Mouse (Mus musculus) hindbrain, embryonic 13.5 days (tissue): ENCODE measurements around the gene Gins2. TPM values are rescaled to one million over a fixed set of nuclear protein-coding genes. Genes with fewer than 3 reads are reported as not detected.
A peak's percentile ranks its signal among the peaks of the same experiment; 100 is the strongest.

Source experiments
- ATAC-seq: fragments of 200-750 bp; cut with Nextera tagmentation; 2 replicates; pipeline ENCODE4 v1.8.0; 2017; ENCODE audit warnings: moderate TSS enrichment; ENCODE audit not compliant: low FRiP score
- H3K27ac ChIP-seq: fragments of 300-500 bp; sonication (generic); 2 replicates; pipeline ENCODE4 v1.5.1; 2015; ENCODE audit warnings: inconsistent platforms, mild to moderate bottlenecking, moderate library complexity
- H3K27me3 ChIP-seq: fragments of 300-500 bp; sonication (generic); 2 replicates; pipeline ENCODE4 v1.6.1; 2015; ENCODE audit warnings: mild to moderate bottlenecking, inconsistent platforms
- H3K36me3 ChIP-seq: fragments of 300-500 bp; sonication (generic); 2 replicates; pipeline ENCODE4 v1.6.1; 2015; ENCODE audit warnings: mild to moderate bottlenecking, inconsistent platforms
- H3K4me1 ChIP-seq: fragments of 300-500 bp; sonication (generic); replicated peaks from 2 replicates; pipeline ENCODE4 v1.6.1; 2015; ENCODE audit warnings: inconsistent platforms
- H3K4me2 ChIP-seq: fragments of 300-500 bp; sonication (generic); 2 replicates; pipeline ENCODE4 v1.6.1; 2015; ENCODE audit warnings: inconsistent platforms, mild to moderate bottlenecking, moderate library complexity
- H3K4me3 ChIP-seq: fragments of 300-500 bp; sonication (generic); 2 replicates; pipeline ENCODE4 v1.5.1; 2015; ENCODE audit warnings: mild to moderate bottlenecking, inconsistent platforms
- H3K9ac ChIP-seq: fragments of 300-500 bp; sonication (generic); 2 replicates; pipeline ENCODE4 v1.6.1; 2015; ENCODE audit warnings: mild to moderate bottlenecking, inconsistent platforms
- H3K9me3 ChIP-seq: fragments of 300-500 bp; sonication (generic); 2 replicates; pipeline ENCODE4 v1.6.1; 2016; ENCODE audit warnings: inconsistent platforms
- WGBS: fragments of 180-500 bp; shearing (Covaris S2); methylation state at CpG from one replicate; pipeline ENCODE4 v1.1.7; 2015; 5-methylcytosine and 5-hydroxymethylcytosine counted together
- polyA plus RNA-seq: library from polyadenylated mRNA; unstranded; fragments of >200 nt; fragmentation: Nextera tagmentation; extraction: Ambion mirVana; gene quantifications from 2 replicates; pipeline ENCODE4 v1.2.1, GENCODE M21; 2015

The Gins2 gene
- polyA plus RNA-seq, 1 experiment from 2014 or later, result 23.1 TPM

DNA sequence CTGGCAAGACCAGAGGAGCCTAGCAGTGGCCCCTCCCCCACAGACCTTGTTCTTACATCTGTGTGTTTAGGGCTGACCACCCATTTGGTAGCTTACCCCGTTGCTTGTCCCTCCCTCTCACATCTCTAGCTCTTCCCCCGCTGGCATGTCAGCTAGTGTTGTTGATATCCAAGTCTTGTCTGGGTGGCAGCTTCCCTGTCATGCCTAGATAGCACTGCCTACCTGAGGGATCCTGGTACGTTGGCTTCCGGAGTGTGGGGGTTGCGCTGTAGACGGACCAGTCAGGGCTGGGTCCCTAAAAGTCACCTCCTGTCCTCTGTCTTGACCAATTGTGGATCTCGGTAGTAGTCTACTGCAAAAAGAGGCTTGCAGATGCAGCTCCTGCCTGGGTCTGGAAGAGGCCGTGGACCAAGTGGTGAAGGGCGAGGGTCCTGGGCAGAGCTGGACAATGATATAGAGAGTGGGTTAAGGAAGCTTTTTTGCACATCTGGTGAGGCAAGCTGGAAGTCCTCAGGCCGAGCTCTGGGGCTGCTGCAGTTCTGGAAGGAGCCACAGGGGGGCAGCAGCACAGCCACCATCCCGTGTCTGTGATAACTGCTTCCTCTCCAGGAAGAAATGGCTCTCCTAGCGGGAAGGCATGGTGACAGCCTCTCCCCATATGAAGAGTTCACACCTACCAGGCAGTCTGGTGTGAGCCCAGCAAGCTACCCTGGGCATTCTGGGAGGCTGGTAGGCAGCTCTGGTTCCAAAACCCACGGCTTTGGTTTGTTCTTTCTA lies 19.0 kb downstream of the Gins2 start:
- H3K9me3 ChIP-seq, result no peaks in the 10 kb centered on the region
- H3K4me1 ChIP-seq, result peaks cover 43% of the 10 kb centered on the region
- 57% methylated on average over 13 of the region's 13 CpGs for WGBS
- peaks cover 84% of the 10 kb centered on the region for H3K36me3 ChIP-seq
- ATAC-seq, result no peak
- no peak overlapping the region for H3K9ac ChIP-seq
- no peak overlapping the region for H3K4me2 ChIP-seq
- H3K27me3 ChIP-seq, result no peaks in the 10 kb centered on the region
- 0 out of 2 replicates have a peak overlapping the region, but pooled peaks have one; percentile 50 for H3K27ac ChIP-seq
- no peak overlapping the region for H3K4me3 ChIP-seq

DNA sequence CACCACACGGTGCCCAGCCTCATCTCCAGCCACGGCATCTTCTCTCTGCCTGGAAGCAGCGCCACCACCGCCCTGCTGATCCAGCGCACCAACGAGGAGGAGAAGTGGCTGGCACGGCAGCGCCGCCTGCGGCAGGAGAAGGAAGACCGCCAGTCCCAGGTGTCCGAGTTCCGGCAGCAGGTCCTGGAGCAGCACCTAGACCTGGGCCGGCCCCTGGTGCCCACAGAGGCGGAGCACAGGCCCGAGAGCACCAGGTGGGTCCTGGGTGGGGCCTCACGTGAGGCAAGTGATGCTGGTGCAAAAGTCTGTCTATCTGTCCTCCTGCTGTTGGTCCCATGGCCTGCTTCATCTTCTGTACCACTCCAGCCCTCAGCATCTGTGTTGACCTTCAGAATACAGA lies 20.0 kb downstream of the Gins2 start:
- Histone ChIP-seq H3K9ac (no peak overlapping the region), H3K4me3 (no peak overlapping the region), H3K4me2 (no peak overlapping the region), H3K36me3 (peaks cover 74% of the 10 kb centered on the region), H3K27me3 (no peaks in the 10 kb centered on the region), H3K27ac (no peak overlapping the region), H3K9me3 (no peaks in the 10 kb centered on the region), H3K4me1 (peaks cover 49% of the 10 kb centered on the region)
- no peak for ATAC-seq
- WGBS, result 97% methylated on average over 17 of the region's 17 CpGs

DNA sequence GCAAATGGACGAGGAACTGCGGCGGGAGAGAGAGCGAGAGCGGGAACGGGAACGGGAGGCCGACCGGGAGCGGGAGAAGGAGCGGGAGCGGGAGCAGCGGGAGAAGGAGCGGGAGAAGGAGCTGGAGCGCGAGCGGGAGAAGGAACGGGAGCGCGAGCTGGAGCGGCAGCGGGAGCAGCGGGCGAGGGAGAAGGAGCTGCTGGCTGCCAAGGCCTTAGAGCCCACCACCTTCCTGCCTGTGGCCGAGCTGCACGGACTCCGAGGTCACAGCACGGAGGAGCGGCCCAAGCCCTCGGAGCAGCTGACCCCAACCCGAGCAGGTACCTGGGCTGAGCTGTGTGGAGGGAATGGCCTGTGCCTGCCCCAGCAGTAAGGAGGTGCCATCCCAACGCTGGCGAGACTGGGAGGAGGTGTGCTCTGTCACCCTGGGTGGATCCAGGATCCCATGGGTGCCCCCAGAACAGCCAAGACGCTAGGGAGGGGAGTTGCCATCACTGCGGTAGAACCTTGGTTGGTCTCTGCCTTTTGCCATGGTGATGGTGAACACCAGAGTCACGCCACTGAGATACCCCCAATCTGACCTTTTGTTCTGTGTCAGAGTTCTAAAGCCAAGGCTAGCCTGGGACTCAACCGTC lies 20.8 kb downstream of the Gins2 start:
- Histone ChIP-seq H3K4me2 (no peak overlapping the region), H3K36me3 (peaks cover 65% of the 10 kb centered on the region), H3K9ac (no peak overlapping the region), H3K4me1 (peaks cover 51% of the 10 kb centered on the region), H3K27ac (peak overlapping the region; percentile 30; the same call in 1 of the 2 replicates), H3K27me3 (no peaks in the 10 kb centered on the region), H3K4me3 (no peak overlapping the region), H3K9me3 (no peaks in the 10 kb centered on the region)
- ATAC-seq, result no peak
- WGBS, result 96% methylated on average over 37 of the region's 37 CpGs

DNA sequence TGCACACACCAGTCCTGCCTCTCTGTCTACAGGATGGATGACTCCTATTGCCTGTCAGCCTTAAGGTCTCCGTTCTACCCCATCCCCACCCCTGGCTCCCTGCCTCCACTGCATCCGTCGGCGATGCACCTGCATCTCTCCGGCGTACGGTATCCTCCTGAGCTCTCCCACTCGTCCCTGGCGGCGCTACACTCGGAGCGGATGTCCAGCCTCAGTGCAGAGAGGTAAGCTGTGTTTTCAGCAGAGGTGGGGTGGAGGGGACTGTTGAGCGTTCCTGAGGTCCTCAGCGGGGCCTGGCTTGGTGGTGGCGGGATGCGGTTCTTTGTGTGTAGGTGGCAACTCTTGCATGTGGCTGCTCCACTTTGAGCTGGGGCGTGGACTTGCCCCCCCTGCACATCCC lies 21.4 kb downstream of the Gins2 start:
- no peak overlapping the region for H3K4me3 ChIP-seq
- no peak overlapping the region for H3K4me2 ChIP-seq
- 95% methylated on average over 17 of the region's 17 CpGs for WGBS
- peak overlapping the region; percentile 43; the same call in 1 of the 2 replicates for H3K9ac ChIP-seq
- no peaks in the 10 kb centered on the region for H3K9me3 ChIP-seq
- H3K36me3 ChIP-seq, result peaks cover 60% of the 10 kb centered on the region
- H3K4me1 ChIP-seq, result peaks cover 56% of the 10 kb centered on the region
- no peak for ATAC-seq
- peak overlapping the region; percentile 90; the same call in 1 of the 2 replicates for H3K27ac ChIP-seq
- H3K27me3 ChIP-seq, result no peaks in the 10 kb centered on the region

DNA sequence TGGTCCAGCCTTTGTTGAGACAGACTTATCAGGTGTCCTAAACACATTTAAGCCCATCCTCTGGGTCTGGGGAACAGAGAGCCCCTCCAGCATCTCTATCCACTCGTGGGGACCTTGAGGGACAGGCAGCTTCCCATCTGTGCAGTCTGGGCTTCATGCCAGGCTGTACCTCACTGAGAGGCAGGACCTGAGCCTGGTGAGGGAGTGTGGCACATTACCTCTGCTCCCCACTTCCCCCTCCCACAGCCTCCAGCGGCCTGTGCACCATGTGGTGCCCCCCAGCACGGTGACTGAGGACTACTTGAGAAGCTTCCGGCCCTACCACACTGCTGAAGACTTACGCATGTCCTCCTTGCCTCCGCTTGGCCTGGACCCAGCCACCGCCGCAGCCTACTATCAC lies 22.4 kb downstream of the Gins2 start:
- 74% methylated on average over 8 of the region's 8 CpGs for WGBS

DNA sequence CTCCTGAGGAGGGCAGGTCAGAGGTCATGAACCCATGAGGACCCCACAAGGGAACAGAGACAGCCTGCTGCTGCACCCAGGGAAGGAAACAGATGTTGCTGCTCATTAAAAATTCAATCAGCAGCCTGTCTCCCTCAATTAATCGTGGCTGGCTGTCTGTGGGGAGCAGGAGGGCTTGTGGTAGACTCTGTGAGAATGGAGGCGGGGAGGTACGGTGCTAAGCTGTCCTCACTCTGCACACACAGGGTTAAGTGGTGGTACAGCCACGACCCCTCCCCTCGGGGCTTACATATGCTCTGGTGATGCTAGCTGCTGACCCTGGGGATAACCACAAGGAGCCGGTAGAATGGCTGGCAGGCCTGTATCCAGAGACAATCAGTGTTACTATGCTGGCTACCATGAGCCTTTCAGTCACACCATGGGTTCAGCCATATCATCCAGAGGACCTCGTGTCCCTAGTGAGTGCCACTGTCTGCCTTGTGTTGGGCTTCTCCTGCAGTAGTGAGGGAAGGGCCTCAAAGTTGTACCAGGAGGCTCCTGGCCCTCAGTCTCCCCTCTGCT lies 23.9 kb downstream of the Gins2 start:
- no peaks in the 10 kb centered on the region for H3K27me3 ChIP-seq
- no peak overlapping the region for H3K4me2 ChIP-seq
- ATAC-seq, result 0 out of 2 replicates have a peak, but pooled peaks have one; percentile 19
- H3K9me3 ChIP-seq, result no peaks in the 10 kb centered on the region
- WGBS, result 11% methylated on average over 7 of the region's 7 CpGs
- peaks cover 71% of the 10 kb centered on the region for H3K4me1 ChIP-seq
- peak overlapping the region; percentile 90 for H3K27ac ChIP-seq
- H3K9ac ChIP-seq, result peak overlapping the region; percentile 53; the same call in 1 of the 2 replicates
- H3K36me3 ChIP-seq, result peaks cover 36% of the 10 kb centered on the region
- H3K4me3 ChIP-seq, result no peak overlapping the region

More for the DNA sequence above, 22.4 kb downstream of the Gins2 start:
- H3K9me3 ChIP-seq, result no peaks in the 10 kb centered on the region
- no peak overlapping the region; the same call in 1 of the 2 replicates for H3K9ac ChIP-seq
- no peaks in the 10 kb centered on the region for H3K27me3 ChIP-seq
- peak overlapping the region; percentile 90 for H3K27ac ChIP-seq
- peaks cover 65% of the 10 kb centered on the region for H3K4me1 ChIP-seq
- ATAC-seq, result no peak
- no peak overlapping the region for H3K4me3 ChIP-seq
- peaks cover 49% of the 10 kb centered on the region for H3K36me3 ChIP-seq
- no peak overlapping the region for H3K4me2 ChIP-seq

DNA sequence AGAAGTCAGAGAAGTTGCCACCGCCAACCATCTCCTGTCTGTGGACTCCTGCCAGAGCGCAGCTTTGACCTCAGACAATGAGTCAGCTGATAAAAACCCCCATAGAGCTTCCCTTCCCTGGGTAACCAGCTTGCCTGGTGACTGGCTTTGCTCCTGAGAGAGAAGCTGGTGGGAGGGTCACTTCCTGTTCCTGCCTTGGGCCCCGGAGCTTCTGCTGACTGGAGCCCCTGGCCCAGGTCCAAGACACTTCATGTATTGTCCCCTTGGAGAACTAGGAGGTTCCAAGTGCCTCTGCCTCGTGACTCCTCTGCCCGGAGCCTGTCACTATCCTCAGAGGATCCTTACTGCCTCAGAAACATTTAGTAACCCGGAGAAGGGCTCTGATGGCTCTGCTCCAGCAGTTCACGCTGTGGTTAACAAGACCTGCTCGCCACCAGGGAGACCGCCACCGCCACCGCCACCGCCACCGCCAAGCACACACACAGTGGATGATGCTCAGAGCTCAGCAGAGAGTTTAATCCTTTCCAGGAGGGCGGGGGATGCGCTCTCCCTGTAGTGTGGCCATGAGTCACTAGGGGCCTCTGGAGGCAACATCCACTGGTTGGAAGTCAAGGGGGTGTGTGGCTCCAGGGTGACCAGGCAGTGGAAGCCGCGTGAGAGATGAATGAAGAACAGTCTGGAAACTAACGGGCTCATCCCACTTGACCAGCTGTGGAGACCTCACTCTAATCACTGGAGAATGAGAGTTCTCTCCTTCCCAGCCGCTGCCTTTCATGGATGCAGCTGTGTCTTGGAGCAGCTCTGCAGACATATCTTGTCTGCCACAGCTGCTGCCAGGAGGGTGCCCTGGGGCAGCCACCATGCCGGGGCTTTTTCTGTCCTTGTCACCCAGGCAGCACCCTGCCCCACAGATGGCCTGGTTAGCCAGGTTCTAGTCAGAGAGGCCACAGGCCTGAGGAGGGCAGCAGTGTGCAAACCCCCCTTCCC lies 25.0 kb downstream of the Gins2 start:
- Histone ChIP-seq H3K27me3 (no peaks in the 10 kb centered on the region), H3K4me2 (peak overlapping the region; percentile 26), H3K36me3 (peaks cover 29% of the 10 kb centered on the region), H3K4me3 (no peak overlapping the region), H3K4me1 (peaks cover 82% of the 10 kb centered on the region), H3K27ac (peak overlapping the region; percentile 90), H3K9me3 (no peaks in the 10 kb centered on the region), H3K9ac (peak overlapping the region; percentile 56)
- WGBS, result 13% methylated on average over 20 of the region's 20 CpGs
- peak; percentile 41 for ATAC-seq

DNA sequence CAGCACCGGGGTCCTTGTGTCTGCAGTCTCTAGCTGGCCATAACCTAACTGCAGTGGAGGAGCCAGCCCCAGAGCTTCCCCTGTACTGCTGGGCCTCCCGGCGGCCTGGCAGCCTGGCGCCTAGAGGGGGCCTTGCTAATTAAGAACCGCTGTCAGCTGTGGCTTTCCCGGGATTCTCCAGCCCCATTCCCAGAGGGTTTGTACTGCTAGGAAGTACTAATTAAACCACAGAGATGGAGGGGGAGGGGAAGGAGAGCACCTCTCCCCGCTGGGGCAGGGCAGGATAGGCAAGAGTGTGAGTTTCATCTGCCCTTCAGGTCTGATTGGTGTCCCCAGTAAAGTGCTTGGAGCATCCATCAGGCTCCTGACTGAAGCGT lies 25.8 kb downstream of the Gins2 start:
- H3K4me3 ChIP-seq, result no peak overlapping the region
- ATAC-seq, result peak; percentile 7; the same call in 1 of the 2 replicates
- no peaks in the 10 kb centered on the region for H3K9me3 ChIP-seq
- peak overlapping the region; percentile 56 for H3K9ac ChIP-seq
- H3K4me1 ChIP-seq, result peaks cover 90% of the 10 kb centered on the region
- H3K27ac ChIP-seq, result peak overlapping the region; percentile 90
- no peaks in the 10 kb centered on the region for H3K27me3 ChIP-seq
- H3K36me3 ChIP-seq, result peaks cover 21% of the 10 kb centered on the region
- peak overlapping the region; percentile 26; the same call in 1 of the 2 replicates for H3K4me2 ChIP-seq
- 5% methylated on average over 8 of the region's 8 CpGs for WGBS

DNA sequence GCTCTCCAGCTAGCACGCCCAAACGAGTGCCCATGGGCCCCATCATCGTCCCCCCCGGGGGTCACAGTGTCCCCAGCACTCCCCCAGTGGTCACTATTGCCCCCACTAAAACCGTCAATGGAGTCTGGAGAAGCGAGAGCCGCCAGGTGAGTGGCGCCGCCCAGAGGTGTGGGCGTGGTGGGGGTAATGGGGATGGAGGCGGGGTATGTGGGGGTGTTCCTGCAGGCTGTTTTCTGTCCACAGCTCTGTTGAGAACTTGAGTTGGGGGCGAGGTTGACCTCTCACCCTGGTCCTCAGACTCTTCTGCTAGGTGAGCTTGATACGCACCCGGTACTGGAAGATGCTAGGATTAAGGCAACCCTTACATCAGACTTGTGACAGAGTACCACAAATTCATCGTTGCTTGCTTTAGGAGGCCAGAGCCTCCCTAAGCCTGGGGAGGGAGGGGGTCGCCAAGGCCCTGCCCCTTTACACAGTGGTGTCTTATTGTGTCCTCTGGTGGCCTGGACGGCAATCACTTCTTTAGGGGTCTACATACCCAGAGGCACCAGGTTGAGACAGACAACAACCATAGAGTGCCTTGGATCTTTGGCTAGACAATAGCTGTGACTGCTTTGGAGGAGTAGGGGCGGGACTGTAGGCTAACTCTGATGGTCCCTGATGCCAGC lies 26.3 kb downstream of the Gins2 start:
- H3K9ac ChIP-seq, result peak overlapping the region; percentile 56
- no peak overlapping the region for H3K4me3 ChIP-seq
- H3K4me1 ChIP-seq, result peaks cover 96% of the 10 kb centered on the region
- ATAC-seq, result no peak
- WGBS, result 81% methylated on average over 18 of the region's 18 CpGs
- peak overlapping the region; percentile 26; the same call in 1 of the 2 replicates for H3K4me2 ChIP-seq
- H3K27ac ChIP-seq, result peak overlapping the region; percentile 90
- peaks cover 15% of the 10 kb centered on the region for H3K36me3 ChIP-seq
- H3K27me3 ChIP-seq, result no peaks in the 10 kb centered on the region
- no peaks in the 10 kb centered on the region for H3K9me3 ChIP-seq

DNA sequence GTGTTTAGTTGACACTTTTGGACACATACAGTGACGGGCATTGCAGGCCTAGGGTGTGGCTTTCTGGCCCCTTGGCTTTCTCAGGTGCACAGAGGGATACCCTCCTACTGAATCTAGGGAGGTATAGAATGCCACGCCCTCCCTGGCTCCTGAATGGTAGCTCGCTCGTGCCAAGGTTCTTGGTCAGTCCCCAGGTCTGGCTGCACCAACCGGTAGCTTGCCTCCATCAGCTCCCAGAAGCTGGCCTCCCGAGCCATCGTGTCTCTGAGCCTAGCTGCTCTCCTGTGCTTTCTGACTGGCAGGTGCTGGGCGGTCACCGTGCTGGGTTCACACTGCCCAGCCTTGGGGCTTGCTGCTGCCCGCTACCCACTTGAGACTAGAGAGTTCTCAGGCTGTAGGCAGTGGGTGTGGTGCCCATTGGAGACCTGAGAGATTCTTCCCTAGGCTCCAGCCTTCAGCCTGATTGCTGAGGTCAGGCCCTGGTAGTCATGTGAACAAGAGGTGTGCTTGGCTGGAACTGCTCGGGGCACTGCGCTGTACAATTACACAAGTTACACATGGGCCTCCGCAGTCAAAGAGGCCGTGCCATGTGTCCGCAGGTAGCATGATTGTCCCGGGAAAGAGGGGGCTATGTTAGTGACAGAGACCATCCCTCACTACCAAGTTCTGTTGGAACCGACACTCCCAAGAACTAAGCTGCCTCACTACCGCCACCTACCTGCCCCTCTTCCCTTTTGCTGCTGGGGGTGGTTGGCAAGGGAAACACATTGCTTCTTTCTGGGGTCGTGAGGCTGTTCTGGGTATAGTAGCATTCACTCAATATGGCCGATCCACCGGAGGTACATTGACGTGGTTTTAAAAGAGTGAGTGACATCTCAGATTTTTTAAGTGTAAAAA lies 27.3 kb downstream of the Gins2 start:
- 84% methylated on average over 22 of the region's 22 CpGs for WGBS
- Histone ChIP-seq H3K27me3 (no peaks in the 10 kb centered on the region), H3K9me3 (no peaks in the 10 kb centered on the region), H3K4me2 (no peak overlapping the region), H3K4me3 (no peak overlapping the region), H3K9ac (0 out of 2 replicates have a peak overlapping the region, but pooled peaks have one; percentile 56), H3K27ac (peak overlapping the region; percentile 90), H3K4me1 (peaks cover 100% of the 10 kb centered on the region), H3K36me3 (peaks cover 5% of the 10 kb centered on the region)
- ATAC-seq, result no peak
